Mouse (Mus musculus) thymus, postnatal 4 days (tissue): ENCODE measurements around the gene Dusp5.

ENCODE experiments used
- DNase-seq: peaks from one replicate; pipeline ENCODE4 v3.0.0; 2021

Gene Dusp5

GRCm38 (mm10) chr19:53528752-53529454 is at the start of gene Dusp5:
Gene Dusp5 (plus strand): TSS chr19:53529109.
- peak; percentile 100 for DNase-seq

DNA sequence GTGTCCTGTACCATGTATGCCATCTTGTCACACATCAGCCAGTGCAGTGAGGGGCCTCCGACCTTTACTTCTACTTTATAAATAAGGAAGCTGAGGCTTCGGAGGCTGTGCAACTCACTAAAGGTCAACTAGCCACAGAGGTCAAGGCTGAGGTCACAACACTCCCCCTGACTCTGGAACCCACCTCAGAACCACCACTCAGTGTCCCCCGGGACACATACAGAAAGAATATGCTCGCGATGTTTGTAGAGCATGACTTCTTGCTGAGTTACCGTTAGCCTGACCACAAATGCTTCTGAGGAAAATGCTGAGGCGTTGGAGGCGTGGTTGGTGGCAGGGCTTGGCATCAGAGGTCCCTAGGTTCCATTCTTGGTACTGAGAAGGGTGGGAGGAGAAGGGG is 49.3 kb upstream of the Dusp5 start:
- no peak for DNase-seq

DNA sequence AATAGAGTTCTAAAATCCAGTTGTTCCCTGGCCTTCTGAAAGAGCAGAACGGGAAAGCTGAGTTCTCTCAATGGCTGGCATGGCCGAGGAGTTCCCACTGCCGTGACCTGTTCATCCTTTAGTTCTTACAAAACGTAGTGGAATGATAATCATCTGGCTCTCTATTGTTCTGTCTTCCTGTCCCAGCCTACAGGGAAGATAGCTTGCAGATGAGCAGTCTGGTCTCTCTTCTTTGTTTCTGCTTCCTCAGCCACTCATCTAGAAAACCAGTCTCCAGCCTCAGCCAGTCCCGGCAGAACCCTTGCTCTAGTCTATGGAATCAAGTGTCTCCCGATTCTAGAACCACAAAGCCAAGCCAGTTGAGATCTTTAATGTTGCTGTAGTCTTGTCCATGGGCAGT is 46.8 kb upstream of the Dusp5 start:
- DNase-seq, result no peak

DNA sequence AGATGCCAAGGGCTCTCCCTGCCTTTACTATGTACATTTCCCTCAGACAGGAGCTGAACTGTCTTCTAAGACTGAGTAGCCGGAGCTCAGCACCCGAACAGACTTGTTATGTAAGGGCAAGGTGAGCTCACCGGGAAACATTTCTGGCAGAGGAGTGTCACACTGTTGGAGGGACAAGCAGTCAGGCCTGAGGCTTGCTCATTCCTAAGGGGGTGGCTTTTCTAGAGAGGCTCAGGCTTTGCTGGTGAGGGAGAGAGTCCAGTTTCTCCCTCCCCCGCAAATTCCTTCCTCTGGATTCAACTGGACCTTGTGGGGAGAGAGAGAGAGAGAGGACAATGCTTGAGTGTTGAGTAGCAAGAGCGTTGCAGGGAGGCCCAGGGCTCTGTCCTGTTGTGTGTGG is 46.4 kb upstream of the Dusp5 start:
- DNase-seq, result no peak

- DNase-seq, result no peak
These were observed 44.9 kb upstream of the Dusp5 start for GRCm38 (mm10) chr19:53483984-53484383.

DNA sequence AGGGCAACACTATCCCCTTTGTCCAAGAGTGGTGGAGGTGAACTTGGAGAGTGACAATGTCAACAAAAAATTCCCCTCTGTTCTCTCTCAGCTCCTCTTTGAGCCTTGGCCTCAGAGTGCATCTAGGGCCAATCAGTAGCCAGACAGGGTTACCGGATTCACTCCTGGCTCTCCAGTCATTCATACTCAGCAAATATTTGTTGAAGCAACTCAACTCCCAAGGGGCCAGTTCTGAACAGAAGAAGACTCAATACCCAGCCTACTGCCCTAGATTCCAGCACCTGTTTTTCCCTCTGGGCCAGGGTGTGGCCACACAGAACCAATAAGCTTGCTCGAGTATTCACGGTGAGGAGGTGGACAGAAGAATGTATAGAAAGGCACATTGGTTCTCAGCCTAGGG is 44.0 kb upstream of the Dusp5 start:
- DNase-seq, result no peak

- no peak for DNase-seq
These were observed 39.7 kb upstream of the Dusp5 start for GRCm38 (mm10) chr19:53489187-53489586.

- DNase-seq, result no peak
These were observed 39.0 kb upstream of the Dusp5 start for GRCm38 (mm10) chr19:53489910-53490309.

GRCm38 (mm10) chr19:53490898-53491297 is 38.0 kb upstream of the Dusp5 start:
- DNase-seq, result no peak

GRCm38 (mm10) chr19:53492528-53492927 is 36.4 kb upstream of the Dusp5 start:
- no peak for DNase-seq

- DNase-seq, result no peak
These were observed 35.0 kb upstream of the Dusp5 start for GRCm38 (mm10) chr19:53493866-53494265.

DNA sequence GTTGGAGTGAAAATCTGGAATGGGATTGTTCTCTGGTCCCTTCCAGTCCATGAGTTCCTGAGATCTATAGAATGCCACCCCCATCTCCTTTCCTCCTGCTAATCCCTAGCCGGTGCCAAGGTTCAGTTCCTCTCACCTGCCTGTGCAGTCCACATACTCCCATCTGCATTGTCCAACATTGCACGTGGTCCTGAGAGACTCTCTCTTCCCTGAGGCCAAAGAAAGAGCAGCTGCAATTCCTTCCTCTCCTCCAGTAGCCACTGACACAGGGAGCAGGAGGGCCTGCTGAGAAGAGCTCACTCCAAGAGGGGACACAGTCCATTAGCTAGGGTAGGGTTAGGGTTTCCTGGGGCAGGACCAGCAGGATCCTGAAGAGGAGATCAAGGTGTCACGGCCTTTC is 31.0 kb upstream of the Dusp5 start:
- DNase-seq, result no peak

- no peak for DNase-seq
These were observed 29.9 kb upstream of the Dusp5 start for GRCm38 (mm10) chr19:53499049-53499448.

DNA sequence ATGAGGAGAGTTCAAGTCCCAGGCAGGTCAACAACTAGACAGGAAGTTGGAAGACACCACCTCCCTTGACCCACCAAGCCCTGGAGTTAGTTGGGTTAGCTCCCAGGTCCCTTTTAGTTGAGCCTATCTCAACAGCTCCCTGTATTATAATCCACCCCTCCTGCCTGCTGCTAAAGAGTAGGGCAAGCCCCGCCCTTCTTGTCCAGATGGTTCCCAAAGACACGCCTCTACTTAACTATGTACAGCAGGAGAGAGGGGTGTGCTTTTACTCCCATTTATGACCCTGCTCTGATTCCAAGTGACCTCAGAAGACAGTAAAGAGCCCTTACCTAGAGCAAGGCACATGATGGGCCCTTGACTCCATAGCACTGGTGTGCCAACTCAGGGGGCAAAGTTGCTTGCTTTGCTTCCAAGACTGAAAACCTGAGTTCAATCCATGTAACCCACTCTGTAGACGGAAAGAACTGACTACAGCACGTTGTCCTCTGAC is 29.4 kb upstream of the Dusp5 start:
- no peak for DNase-seq

DNA sequence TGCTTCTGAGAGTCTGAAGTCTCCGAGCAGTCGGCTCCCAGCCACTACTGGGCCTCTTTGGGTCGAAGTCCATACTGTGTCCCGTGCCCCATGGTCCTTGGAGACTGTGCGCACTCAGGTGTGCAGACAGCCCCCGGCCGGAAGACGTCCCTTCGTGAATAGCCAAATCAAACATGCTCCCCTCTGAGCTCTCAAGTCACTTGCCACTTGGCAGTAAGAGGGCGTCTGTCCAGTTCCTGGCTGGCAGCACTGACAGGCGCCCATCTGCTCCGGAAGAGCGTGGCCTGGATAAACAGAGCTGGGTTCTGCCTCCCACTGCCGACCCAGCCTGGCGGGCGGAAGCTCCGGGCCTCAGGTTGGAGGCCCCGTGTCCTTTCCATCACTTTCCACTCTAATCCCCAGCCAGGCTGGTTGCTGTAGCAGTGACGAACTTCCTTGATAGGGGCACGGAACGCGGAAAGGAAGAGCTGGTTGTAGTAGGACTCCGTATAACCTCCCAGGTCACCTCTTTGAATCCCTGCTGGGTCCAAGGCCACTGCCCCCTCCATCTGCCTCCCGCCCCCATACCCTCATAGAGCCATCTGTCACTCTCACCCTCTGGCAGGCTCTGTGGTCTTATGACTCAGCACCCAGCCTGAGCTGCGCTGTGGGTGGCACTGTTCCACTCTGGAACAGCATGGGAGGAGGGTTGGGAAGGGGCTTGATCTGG is 28.5 kb upstream of the Dusp5 start:
- peak; percentile 48 for DNase-seq

DNA sequence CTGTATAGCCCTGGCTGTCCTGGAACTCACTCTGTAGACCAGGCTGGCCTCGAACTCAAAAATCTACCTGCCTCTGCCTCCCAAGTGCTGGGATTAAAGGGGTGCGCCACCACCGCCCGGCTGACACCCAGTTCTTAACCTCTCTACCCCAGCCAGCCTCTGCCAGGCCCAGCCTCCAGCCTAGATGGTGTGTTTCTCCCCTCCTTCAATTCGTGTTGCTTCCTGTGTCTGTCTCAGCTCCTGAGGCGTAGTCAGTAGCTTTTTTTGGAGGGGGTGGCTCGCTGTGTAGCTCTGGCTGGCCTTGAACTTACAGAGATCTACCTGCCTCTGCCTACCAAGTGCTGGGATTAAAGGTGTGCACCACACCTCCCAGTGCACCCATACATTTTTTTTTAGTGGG is 27.7 kb upstream of the Dusp5 start:
- DNase-seq, result peak; percentile 57

- no peak for DNase-seq
These were observed 27.1 kb upstream of the Dusp5 start for GRCm38 (mm10) chr19:53501765-53502164.

- DNase-seq, result peak; percentile 84
These were observed 26.0 kb upstream of the Dusp5 start for GRCm38 (mm10) chr19:53502891-53503371.

DNA sequence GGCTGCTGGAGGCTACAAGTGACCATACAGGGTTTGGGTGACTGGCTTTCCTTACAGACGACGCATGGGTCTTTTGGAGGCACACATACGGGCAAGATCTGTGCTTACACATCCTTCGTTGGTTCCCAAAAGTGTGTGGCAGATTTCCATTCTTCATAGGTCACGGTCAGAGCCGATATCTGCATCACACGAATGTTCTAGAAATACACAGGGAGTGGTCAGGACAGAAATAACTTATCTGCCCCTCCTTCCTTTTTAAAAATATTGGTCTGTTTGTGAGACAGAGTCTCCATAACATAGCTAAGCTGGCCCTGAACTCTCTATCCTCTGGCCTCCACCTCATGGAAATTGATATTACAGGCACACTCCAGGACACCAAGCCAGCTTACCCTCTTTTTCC is 24.7 kb upstream of the Dusp5 start:
- DNase-seq, result no peak

- DNase-seq, result no peak
These were observed 23.2 kb upstream of the Dusp5 start for GRCm38 (mm10) chr19:53505728-53506127.

DNA sequence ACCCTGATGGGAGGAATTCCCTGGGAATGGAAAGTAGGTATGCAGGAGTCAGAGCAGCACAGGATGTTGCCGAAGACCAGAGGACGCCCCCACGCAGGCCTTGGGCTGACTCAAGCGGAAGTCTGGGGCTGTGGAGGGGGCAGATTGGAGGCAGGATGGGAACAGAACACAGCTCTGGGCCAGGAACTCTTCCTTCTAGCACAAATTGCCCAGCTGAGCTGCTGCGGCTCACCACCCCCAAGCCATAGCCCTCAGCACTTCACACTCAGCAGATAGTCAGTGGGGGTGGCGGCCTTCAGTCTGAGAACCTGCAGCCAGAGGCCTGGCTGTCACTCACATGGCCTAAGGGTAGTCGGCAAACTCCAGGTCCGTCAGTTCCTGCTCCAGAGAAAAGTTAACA is 21.4 kb upstream of the Dusp5 start:
- DNase-seq, result peak; percentile 65

DNA sequence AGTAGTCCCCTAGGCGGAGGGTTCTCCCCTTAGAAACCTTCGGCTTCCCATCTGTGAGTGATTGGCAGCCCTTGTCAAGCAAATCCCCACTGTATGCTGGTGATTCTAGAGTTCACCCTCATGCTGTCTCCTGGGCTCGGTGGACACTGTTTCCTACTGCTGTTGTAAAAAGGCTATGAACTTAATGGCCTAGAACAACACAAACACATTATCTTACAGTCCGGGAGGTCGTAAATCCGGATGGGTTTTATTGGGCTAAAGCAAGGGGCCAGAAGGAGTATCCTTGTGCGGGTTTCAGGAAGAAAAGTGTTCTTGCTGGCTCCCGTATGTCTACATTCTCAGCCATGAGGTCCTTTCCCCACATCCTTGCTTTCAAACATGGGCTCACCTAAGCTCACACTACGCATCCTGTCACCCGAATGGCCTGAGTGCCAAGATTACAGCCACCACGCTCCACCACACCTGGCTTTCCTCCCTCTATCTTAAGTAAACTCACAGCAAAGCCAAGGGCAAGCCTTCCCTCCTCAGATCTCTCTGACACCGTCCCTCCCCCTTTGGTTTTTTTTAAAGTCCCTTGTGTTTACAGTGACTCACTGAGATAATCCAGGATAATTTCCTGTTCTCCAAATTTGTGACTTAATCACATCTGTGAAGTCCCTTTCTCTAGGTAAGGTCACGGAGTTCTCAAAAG is 17.5 kb upstream of the Dusp5 start:
- no peak for DNase-seq

- no peak for DNase-seq
These were observed 11.4 kb upstream of the Dusp5 start for GRCm38 (mm10) chr19:53517370-53518096.
